Mouse (Mus musculus) erythroblast, adult 5-6 weeks (primary cell): Measurements from ENCODE around the gene Mdm2. TPM values are rescaled to one million over a fixed set of nuclear protein-coding genes. Genes with fewer than 3 reads are reported as not detected.

ENCODE experiments used
- ATAC-seq: replicated peaks from 2 replicates; pipeline ENCODE4 v1.8.0; 2016; ENCODE audit warnings: moderate number of reproducible peaks, mild to moderate bottlenecking, moderate TSS enrichment, inconsistent platforms; ENCODE audit not compliant: poor library complexity, low FRiP score, severe bottlenecking
- total RNA-seq, 2 experiments: library from RNA; stranded (forward) in 1 of 2; stranded (reverse) in 1 of 2; fragments of 150-400 nt in 1 of 2; fragments of 200-764, 138-1000 nt in 1 of 2; gene quantifications; 2 replicates each; pipeline versions ENCODE4 v1.2.3 to v1.2.4; 2015 to 2017; ENCODE audit warnings: low replicate concordance in 2 of 2

Gene Mdm2
- total RNA-seq, 2 experiments from 2014 or later = 28.7 to 29.8 TPM

- ATAC-seq = peak; percentile 61
Measured at GRCm38 (mm10) chr10:117676644-117677313, 33.8 kb downstream of the Mdm2 start.

DNA sequence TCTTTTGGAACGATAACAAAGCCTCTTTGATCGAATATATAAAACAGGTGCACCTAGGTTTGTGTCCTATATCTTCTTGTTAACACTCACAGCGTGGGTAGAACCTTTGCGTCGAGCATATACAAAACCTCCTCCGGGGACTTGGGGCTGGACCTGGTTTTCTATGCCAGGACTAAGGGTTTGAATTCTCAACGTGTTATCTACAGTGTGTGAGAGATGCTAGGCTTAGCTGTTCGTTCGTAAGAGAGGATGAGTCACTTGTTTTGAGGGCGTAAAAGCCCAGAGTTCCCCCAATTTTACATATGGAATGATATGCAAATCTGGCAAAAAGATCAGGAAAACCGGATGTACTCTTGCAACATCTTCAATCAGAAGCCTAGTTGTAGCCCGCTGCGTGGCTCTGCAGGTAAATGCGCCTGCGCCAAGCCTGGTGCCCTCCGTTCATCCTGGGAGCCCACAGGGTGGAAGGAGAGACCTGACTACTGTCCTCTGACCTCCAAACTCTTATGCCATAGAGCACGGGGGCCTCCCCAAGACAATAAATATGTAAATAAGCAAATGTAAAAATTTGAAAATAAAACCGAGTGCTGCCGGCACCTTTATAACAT is 34.4 kb downstream of the Mdm2 start:
- ATAC-seq = no peak

DNA sequence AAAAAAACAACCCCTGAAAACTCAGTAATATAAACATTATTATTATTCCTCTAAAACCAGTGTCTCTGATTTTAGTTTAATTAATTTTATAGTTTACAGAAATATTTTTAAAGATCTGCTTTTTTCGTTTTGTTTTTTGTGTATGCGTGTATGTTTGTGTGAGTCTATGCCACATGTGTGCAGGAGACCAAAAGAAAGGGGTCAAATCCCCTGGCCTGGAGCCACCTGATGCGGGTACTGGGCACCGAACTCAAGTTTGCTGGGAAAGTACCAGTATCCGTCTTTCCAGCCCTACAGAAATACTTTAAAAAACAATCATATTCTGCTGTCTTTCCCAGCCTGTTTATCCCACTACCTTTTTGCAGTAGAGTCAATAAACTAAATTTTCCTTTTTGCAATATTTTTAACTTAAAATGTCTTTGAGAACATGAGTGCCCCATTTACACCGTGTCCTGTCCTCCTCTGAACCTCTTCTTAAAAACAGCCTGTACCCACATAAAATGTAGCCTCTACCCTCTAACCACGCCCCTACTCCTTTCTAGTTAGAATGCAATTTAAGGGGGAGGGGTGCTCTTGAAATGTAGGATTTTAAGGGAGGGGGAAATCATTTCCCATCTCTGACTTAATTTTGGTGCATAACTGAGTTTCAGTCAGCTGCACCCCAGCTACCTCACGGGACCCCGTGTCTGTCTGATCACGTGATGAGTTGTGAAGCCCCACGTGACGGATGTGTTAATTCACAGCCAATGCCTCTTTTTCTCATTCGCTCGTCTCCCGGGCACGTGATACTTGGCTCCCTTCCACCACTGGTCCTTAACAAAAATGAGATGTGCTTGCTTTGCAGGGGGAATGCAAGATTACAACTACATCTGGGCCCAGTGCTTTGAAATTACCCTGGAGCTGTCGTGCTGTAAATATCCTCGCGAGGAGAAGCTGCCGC is 35.2 kb downstream of the Mdm2 start:
- ATAC-seq = no peak

DNA sequence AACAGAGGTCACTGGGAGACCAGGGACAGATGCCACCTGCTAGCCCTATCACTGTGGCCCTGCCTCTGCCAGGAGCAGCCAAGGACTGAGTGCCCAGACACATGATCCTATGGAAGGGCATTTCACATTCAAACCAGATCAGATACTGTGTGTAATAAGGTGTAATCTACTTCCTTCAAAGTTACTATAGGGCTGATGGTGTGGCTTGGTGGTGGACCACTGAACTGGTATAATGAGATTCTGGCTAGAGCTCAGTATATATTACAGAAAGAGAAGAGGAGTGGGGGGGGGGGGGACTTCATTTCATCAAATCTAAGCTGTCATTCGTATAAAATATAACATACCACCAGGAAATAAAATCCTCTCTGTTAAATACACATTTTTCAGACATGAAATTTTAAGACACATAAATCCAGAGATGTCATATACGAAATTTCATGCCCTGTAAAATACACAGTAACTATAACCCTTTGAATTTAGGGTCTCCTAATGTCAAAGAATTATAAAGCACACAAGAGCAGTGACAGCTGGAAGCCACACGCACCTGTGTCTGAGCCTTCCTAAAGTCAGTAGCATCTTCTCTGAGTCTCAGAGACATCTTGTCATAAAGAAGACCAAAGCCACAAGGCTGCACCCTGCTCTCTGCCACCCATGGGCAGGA is 36.1 kb downstream of the Mdm2 start:
- no peak for ATAC-seq

DNA sequence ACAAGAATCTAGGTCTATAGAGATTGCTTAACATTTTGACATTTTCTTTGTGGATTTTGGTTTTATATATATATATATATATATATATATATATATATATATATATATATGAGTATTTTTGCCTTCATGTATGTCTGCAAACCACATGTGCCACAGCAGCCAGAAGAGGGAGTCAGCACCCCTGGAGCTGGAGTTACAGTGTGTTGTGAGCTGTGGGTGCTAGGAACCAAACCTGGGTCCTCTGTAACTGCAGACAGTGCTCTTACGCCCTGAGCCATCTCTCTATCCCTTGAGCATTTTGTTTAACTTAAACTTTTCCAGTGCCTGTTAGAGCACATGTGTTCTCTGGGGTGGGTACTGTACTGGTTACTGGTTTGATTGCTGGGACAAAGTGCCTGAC is 36.6 kb downstream of the Mdm2 start:
- no peak for ATAC-seq

DNA sequence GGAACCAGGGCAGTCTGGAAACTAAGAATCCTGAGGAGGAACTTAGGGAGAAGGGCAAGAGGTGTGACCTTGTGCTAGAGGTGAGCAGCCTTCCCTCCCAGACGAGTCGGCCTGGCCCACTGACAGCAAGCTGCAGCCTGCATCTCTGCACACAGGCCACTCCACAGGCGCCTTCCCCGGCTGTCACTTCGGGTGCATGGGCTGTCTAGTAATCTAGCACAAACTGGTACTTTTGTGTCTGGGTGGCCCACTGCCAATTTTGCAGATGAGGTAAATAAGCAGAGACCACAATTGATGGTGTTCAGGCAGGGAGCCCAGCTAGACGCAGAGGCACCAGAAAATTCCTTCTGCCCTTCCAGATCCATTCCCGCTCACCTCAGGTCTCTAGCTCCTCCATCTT is 37.9 kb downstream of the Mdm2 start:
- no peak for ATAC-seq

DNA sequence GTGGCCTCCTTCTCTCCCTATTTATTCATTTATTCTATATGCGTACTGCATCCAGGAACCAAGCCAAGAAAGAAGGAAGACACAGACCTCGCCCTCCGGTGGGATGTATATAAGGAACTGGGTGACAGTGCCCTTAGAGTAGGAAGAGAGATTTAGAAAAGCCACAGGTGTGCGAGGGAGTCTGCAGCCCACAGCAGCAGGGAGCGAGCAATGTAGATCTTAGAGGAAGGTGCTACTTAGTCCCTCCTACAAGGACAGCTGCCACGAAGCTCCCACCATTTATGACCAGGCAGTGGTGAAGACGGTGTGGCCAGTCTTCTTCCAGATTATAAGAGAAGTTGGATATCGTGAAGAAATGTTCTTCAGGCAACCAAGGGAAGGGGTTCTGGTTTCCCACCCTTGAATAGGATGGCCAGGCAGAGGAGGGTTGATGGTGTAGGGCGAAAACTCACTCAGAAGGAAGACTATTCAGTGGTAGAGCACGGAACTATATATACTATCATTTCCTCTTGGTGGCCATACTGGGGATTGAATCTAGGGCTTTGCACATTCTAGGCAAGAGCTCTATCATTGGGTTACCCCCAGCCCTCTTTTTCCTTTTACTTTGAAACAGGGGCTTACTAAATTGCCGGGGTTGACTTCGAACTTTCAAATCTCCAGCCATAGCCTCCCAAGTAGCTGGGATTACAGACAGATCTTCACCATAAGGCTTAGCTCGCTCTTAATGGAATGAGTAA is 38.5 kb downstream of the Mdm2 start:
- no peak for ATAC-seq

- no peak for ATAC-seq
Measured at GRCm38 (mm10) chr10:117671266-117671665, 39.3 kb downstream of the Mdm2 start.

DNA sequence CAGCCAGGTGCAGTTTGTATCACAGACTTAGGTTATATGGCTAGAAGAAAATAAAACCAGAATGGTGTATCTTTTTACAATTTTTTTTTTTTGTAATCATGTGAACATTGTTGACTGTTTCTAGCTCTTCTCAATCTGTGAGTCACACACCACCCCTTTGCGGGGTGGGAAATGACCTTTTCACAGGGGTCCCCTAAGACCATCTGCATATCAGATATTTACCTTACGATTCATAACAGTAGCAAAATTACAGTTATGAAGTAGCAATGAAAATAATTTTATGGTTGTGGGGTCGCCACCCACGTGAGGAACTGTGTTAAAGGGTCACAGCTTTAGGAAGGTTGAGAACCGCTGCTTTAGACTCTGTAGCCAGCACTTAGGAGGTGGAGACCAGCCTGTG is 39.8 kb downstream of the Mdm2 start:
- no peak for ATAC-seq

GRCm38 (mm10) chr10:117670092-117670491 is 40.5 kb downstream of the Mdm2 start:
- ATAC-seq = no peak

DNA sequence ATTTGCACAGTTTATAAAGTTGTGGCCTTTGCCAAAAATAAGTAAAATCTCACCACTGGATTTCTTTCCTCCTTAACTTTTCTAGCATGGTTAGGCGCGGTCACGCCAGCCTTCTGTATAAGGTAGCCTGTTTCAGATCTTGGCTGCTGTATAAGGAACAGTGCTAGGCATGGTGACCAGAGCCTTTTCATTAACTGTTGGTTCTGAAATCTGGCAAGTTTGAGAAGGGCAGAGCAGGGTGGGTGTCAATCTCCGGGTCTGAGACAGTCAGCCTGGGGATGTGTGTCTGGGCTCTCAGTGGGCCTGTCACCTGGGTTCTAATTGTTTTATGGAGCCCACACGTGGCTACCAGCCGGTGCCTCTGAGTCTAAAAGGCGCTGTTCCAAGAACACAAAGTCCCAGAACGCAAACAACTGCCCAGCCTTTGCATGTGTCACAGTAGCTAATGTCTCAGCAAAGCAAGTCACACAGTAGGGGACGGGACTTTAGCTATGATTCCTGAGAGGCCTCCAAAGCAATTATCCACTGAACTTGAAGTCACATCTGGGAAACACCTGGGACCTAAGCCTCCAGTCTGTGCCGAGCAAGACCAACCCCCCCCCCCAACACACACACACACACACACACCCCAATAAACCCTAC is 41.0 kb downstream of the Mdm2 start:
- ATAC-seq = no peak

GRCm38 (mm10) chr10:117668546-117669300 is 41.8 kb downstream of the Mdm2 start:
- no peak for ATAC-seq

GRCm38 (mm10) chr10:117667663-117668507 is 42.7 kb downstream of the Mdm2 start:
- no peak for ATAC-seq

DNA sequence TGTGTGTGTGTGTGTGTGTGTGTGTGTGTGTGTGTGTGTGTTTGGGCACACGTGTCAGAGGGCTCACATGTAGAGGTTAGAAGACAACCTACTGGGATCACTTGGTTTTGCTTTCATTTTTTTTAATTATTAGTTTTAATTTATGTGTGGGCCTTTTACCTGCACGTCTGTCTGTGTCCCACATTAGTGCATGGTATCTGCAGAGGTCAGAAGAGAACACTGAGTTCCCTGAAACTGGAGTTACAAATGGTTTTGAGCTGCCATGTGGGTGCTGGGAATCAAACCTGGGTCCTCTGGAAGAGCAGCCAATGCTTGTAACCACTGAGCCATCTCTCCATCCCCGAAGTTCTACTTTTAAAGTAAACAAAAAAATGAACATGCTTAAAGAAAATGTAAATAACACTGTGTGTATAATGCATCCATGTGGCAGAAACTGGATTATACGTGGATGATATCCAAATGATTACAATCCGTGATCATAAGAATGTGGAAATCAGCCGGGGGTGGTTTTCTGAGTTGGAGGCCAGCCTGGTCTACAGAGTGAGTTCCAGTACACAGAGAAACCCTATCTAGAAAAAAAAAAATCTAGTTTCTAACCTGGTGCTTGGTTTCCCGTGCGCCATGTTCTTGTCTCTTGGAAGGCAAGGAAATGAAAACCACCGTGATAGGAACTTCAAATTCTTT is 43.5 kb downstream of the Mdm2 start:
- no peak for ATAC-seq

DNA sequence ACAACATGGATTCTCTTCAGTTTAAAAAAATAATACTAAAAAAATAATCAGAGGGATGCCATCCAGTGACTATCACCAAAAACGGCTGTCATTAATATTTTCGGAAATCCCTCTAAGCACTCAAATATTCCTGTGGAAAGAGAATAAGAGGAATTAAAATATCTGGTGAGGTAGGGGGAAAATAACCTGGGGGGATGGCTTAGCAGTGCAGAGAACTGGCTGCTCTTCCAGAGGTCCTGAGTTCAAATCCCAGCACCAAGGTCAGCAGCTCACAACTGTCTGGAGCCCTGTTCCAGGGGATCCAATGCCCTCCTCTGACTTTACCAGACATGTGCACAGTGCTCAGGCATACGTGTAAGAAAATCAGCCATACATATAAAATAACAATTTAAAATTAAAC is 44.2 kb downstream of the Mdm2 start:
- no peak for ATAC-seq

- ATAC-seq = no peak
Measured at GRCm38 (mm10) chr10:117665376-117666275, 44.9 kb downstream of the Mdm2 start.
